Mouse (Mus musculus): Measurements from ENCODE around the gene Cmtm5.
"Not testable (repeated sequence)": the region's sequence is repeated elsewhere in the genome, so short reads cannot be mapped to it uniquely, and the experiment has no call there.

The Cmtm5 gene

DNA sequence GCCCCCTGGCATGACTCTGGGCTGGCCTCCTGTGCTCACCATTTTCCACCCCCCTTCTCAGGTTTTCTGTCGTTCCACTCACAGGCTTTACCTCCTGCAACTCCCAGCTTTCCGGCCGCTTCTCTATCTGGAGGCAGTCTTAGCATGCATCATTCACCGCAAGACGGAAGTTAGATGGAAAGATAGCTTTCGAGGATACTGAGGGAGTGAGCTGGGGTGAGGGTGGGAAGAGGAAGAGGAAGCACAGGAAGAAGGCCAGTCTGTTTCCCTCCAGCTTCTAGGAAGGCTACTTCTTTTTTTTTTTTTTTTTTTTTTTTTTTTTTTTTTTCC is 735 bp downstream of the Cmtm5 start:
- no peak for DNase-seq

DNA sequence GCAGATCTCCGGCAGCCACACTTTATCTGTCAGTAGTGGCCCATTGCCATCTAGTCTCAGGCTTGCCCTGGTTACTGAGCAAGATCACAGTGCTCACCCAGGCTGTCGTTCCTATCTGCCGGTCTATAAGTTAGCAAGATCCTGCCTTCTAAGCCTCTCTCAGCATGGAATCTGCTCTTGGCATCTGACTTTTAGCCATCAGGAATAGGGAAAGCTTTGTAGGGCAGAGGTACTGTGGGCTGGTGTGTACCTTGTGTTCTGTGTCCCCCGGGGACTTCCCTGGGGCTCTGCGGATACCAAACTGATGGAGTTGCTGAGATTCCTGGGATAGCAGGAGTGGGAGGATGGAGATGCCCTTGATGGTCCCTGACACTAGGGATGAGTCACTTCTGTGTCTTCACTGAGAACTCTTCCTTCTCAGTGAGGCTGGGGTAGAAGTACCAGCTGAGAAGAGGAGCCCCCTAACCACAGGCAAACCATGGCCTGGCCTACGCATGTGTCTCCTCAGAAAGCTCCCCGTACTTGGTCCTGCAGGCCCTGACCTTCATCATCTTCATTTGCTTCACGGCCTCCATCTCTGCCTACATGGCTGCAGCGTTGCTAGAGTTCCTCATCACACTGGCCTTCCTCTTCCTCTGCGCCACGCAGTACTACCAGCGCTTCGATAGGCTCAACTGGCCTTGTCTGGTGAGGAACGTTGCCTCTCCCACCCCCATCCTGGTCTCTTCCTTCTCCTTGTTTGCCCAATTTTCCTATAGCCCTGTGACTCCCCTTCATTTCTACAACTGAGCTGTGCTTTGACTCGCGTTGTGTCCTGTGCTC is 1.5 kb downstream of the Cmtm5 start:
- no peak for DNase-seq

DNA sequence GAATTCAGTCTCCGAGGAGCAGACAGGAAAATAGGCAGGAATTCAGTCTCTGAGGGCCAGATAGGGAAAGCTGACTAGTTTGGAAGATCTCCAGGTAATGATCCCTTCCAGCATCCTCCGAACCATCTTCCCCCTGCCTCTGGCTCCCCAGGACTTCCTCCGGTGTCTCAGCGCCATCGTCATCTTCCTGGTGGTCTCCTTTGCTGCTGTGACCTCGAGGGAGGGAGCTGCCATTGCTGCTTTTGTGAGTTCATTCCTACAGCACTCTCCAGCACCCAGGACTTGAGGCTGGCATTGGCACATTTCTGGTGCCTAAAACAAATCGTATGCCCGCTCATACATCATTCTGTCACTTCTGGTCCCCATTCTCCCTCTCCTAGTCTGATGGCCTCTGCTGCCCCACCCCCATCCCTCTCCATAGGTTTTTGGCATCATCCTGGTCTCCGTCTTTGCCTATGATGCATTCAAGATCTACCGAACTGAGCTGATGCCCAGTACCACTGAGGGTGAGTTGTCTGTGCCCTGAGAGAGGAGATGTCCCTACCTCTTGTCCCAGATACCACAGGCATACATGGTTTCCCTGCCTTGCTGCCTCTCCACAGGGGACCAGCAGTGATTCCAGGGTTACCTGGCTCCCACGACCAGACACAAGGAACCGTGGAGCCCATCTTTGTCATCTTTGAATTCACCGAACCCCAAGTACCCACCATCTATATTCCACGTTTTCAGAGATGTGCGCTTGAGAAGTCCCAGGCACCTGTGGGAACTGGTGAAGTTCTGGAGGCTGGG is 2.6 kb downstream of the Cmtm5 start:
- no peak for DNase-seq

DNA sequence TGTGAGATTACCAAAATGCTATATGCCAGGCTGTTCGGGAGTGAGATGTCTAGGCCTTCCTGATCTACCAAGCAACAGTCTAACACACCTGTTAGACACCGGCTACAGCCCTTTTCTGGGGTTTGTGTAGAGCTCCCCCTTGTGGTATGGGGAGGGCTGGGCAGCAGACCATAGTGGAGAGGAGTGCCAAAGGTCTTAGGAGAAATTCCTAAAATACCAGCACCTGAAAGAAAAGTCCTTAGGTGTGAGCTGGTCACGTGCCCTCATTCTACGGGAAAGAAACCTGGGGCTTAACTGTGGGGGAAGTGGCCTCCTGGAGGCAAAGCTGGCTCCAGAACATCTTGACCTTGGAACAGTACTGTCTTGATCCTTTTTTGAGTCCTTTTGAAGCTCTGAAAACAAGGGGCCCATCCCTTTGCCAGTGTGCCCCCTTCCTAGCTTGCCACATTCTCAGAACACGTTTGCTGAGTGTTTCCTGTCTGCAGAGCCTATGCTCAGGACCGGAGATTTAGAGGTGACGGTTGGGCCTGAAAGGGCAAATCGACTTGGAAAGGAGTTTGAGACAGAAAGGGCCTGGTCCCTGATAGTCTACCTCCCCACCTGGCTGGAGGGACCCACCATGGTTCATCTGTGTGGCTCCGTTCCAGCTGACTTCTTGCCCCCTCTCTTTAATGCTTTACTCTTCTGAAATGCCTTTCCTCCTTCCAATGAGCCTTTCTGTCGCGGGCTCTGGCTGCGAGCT is 3.5 kb downstream of the Cmtm5 start:
- DNase-seq, result peak; percentile 84

DNA sequence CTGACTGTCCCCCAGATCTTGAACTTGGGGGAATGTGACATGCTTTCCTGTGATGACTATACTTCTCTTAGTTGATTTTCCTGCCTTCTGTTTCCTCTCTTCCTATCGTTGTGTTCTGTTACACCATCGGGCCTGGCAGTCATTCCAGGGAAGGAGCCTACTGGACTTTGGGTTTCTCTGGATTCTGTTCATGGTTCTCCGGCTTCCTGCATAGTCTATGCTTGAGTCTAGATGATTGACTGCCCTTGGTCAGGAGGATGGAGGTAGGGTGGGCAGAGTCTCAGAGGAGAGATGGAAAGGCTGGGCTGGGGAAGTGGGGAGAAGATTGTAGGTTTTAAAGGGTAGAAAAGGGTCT is 4.1 kb downstream of the Cmtm5 start:
- peak; percentile 41 for DNase-seq

DNA sequence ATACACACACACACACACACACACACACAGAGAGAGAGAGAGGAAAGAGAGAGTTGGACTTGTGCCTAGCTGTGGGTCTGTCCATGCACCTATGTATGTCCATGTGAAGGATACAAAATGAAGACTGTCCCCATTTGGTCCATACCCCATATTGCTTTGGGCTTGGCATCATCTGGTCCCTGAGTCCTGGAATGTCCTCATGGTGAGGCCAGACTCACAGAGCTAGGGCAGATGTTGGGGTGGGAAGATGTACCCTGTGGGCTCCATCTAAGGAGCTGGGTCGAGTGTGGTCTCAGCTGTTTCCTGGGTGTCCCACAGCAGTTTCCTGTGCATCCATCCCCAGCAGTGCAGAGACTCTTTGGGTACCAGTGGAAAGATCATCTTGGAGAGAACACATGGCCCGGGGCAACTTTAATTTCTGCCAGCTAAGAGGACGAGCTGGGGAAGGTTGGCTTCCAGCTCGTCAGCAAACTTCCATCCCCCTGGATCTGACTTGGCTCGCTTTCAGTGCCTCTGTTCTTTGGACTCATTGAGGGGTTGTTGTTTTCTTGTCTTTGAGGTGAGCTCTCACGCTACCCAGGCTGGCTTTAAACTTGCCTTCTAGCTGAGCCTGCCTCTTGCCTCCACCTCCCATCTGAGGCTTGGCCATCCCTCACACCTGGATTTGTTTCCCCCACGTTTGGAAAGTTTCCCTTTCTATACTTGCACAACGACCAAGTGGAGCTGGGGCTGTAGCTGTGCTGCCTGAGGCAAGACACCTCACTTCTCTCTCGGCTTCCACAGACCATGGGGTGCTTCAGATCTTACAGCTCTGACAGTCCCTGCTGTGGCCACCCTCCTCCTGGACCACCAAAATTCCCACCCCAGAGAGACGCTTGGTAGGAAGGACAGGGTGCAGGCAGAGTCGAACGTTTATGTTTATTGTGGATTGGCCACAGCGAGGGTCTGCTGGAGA is 5.2 kb downstream of the Cmtm5 start:
- peak; percentile 62 for DNase-seq

DNA sequence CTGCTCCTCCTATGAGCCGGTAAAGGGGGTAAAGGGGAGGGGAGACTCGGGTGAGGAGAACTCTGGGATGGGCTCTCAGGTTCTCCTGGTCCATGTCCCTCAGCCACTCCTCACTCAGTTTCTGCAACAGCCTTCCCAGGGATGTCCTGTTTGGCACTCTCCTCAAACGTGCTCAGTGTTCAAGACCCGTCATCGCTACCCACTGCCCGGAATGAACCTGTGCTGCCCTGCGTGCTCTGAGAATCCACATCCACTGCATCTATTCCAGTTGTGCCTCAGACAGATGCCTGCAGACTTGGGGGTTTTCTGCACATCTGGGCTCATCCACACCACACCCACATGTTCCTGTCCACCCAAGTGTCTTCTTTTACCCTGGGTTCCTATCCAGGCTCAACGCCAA is 6.4 kb downstream of the Cmtm5 start:
- no peak for DNase-seq

DNA sequence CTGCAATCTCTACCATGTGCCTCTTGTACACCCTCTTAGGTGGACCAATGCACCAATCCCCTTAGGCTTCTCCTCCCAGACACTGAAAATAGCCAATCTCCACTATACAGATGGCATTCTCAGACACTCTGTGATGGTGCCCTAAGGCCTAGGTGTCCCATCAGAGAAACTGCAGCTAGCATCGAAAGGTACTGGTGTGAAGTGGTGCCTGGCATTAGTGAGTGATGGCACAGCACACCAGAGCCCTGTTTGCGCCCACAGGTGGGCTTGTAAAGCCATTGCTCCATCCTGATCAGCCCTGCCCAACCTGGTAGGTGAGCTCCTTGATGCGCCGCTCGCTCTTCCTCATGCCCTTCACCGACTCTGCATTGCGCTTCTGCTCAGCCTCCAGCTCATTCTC is 7.9 kb downstream of the Cmtm5 start:
- DNase-seq, result no peak

DNA sequence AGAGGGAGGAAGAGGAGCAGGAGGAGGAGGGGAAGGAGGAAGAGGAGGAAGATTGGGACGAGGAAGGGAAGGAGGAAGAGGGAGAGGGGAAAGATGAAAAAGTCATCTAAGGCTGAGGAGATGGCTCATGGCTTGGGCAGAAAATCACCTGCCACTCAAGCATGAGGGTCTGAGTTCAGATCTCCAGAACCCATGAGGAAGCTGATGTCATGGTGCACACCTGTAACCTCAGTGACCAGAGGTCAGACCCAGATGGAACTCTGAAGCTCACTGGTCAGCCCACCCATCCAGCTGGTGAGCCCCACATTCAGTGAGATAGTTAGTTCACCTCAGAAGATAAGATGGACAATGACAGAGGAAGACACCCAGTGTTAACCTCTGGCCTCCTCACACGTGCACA is 8.9 kb downstream of the Cmtm5 start:
- DNase-seq, result no peak

DNA sequence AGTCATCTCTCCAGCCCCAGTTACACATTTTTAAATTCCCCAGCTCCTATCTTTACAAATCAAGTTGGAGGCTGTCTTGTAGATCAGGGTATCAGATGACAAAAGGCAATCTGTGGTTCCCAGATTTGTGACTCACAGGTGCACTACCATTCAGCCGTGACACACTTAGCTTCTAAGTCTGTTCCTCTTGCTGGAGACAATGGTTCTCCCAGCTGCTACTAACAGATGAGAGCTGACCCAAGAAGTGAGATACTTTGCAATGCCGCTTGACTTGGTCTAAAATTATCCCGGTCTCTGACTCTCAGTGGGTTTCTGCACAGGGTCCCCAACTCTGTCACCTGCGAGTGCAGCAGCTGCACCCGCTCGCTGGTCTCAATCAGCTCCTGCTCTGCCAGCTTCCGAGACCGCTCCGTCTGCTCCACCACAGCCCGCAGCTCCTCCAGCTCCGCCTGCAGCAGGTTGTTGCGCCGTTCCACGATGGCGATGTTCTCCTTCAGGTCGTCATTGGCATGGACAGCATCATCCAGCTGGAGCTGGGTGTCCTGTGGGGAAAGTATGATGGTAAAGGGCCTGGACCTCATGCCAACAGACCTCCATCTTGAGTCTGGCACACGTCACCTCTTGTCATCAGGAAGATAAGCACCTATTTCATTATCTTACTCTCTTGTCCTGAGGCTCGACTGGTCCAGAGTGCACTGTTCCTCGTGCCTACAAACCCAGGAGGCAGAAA is 10.1 kb downstream of the Cmtm5 start:
- DNase-seq, result no peak

DNA sequence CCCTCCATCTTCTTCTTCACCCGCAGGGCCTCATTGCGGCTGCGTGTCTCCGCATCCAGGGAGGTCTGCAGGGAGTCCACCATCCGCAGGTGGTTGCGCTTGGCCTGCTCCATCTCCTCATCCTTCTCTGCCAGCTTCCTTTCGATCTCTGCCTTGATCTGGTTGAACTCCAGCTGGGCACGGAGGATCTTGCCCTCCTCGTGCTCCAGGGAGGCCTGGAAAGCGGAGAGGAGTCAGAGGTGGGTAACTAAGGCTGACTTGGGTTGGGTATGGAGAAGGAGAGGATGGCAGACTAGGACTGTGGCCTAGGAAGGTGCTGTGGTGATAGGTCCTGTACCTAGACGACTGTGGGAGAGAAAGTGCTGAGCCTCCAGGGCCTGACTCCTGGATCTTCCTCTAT is 10.9 kb downstream of the Cmtm5 start:
- DNase-seq, result not testable (repeated sequence)

DNA sequence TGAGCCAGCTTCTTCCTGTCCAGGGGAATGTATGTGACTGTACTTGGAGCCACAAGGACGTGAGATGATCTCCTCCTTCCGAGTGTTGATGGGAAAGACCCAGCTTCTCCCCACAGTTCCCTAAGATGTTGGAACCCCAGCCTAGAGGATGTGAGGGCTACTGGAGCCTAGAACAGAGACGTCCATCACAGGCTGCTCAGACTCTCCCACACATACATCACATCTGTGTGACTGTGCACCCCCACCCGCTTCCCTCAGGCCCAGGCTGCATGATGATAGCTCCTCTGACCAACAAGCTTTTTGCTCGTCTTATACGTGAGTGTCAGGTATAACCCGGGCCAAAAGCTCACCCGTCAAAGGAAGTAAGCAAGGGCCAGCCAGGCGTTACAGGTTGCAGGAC is 12.7 kb downstream of the Cmtm5 start:
- no peak for DNase-seq

DNA sequence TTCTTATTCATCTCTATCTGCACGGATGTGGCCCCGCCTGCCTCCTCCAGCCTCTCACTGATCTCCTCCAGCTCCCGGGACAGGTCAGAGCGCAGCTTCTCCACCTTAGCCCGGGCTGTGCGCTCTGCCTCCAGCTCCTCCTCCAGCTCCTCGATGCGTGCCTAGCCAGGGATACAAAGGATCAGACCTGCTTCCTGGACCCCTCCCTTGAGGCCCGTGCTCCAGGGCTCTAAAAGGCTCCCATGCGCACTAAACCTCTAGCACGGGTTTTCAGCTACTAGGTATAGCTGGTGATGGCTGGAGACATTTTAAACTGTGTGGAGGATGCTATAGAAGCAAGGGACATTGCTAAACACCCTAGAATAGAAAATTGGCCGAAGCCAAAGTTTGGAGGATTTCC is 14.4 kb downstream of the Cmtm5 start:
- DNase-seq, result no peak

DNA sequence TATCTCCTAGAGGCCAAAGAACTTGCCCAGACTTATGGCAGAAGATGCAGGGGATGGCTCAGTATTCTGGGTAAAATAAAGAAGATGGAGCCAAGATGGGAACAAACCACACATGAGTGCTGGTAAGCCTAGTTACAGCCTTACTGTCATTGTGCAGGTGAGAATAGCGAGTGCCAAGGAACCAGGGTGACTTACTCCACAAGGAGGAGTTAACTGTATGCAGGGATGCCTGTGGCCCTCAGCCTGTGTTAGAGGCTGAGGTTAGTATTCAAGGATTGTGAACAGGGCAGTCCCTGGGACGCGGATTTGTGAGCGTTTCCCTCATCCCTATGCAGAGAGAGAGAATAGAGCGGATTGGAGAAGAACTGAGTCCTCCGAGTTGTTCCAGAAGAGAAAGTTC is 15.5 kb downstream of the Cmtm5 start:
- no peak for DNase-seq

DNA sequence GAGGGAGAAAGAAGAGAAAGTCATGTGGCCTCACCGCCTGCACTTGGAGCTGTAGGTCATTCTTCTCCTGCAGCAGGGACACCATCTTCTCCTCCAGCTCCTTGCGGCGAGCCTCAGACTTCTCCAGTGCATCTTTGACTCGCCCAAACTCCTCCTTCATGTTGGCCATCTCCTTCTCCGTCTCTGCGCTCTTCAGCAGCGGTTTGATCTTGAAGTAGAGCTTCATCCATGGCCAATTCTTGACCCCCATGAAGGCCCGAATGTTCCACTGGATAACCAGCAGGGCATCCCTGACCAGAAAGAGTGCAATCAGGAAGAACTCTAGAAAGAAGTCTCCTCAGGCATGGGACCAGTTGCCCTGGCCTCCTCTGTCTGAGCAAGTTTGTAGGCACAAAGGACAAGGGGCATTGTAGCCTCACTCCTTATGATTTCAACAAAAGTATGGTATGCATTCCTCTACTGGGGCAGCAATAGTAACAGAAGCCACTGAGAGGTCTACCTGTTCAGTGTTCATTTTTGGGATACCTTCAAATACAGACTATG is 17.7 kb downstream of the Cmtm5 start:
- DNase-seq, result no peak

DNA sequence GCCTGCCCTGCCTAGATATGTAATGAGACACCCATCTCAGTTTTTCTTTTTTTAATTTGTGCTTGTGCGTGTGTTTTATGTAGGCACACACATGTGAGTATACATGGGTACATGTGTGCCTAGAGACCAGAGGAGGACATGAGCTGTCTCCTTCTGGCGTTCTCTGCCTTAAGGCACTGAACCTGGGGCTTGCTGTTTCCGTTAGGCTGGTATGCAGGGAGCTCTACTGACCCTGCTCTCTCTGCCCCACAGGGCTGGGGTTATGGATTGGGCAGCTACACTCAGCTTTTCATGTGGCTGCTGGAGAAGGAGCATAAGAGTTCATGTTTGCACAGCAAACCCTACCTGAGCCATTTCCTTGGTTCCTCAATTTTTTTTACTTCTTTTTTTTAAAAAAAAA is 18.4 kb downstream of the Cmtm5 start:
- no peak for DNase-seq

DNA sequence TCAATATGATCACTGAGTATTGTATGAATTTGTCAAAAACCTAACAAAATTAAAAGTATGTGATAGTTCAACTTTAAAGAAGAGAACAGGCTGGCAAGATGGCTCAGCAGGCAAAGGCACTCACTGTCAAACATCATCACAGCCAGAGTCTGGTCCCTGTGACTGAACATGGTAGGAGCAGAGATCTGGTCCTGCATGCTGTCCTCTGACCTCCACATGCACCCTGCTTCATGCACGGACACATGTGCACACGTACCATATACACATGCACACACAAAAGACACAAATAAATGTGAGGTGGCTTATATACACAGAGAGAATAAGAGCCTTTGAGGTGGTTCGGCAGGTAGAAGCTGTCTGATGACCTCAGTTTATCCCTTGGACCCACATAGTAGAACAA is 19.4 kb downstream of the Cmtm5 start:
- DNase-seq, result no peak

DNA sequence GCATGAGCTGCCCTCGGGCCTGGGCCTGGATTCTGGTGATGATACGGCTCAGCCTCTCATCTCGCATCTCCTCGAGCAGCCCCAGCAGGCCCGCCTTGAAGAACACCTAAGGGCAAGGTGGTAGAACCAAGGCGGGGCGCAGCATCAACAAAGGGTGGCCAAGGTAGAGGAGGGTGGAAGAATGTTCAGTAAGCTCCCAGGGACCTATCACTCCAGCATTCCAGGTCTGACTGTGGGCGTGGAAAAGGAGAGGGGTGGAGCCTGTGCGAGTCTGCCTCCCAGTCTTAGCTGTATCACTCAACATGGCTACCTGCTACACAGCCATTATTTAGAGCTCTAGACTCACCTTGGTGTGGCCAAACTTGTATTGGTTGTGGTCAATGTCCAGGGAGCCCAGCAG is 20.5 kb downstream of the Cmtm5 start:
- no peak for DNase-seq

DNA sequence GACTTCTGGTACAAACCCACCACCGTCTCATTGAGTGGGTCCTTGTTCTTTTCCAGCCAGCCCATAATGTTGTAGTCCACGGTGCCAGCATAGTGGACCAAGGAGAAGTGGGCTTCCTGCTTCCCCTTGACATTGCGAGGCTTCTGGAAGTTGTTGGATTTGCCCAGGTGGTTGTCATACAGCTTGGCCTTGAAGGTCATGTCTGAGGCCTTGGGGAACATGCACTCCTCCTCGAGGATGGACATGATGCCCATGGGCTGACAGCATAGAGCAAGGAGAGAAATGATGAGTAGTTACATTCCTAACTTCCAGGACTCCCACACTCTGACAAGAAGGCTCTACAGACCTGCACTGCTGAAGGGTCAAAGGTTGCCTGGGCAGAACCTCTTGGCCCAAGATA is 22.4 kb downstream of the Cmtm5 start:
- no peak for DNase-seq

DNA sequence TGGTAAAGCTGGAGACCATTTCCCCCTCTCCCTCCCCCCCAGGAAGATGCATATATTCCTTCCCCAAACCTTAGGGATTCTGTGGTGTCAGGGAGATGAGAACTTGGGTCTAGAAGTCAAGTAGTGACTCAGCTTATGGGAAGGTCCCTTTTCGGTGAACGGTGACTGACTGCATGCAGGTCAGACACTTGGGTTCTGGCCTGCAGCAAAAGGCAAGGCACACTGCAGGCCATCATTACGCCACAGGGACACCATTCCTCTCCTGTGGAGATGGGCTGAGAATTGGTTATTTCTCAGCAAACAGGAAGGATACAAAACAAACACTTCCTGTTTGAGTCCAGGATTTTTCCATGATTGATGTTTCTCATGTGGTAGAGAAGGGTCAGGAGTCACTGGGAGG is 23.1 kb downstream of the Cmtm5 start:
- no peak for DNase-seq

DNA sequence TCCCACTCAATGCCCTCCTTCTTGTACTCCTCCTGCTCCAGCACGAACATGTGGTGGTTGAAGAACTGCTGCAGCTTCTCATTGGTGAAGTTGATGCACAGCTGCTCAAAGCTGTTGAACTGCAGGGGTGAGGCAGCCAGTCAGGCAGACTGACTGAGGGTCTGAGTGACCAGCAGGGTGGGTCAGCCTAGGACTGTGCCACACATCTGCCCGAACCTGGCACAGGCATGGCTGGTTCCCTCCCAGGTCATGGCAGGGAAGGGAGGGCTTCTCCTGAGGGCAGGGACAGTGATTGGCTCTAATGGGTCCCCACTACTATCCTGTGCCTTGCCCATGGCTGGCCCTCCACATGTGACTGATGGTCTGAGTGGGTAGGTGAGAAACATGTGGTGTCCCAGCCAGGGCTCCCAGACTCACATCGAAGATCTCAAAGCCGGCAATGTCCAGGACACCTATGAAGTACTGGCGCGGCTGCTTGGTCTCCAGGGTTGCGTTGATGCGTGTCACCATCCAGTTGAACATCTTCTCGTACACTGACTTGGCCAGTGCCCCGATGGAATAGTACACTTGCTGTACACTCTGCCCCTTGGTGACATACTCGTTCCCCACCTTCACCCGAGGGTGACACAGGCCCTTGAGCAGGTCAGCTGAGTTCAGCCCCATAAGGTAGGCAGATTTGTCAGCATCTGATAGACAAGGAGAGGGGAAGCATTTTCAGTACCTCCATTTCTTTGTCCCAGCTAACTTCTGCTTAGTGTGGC is 24.0 kb downstream of the Cmtm5 start:
- DNase-seq, result not testable (repeated sequence)
